Mouse (Mus musculus) kidney, postnatal 14 days (tissue): ENCODE measurements at regions not wholly inside any gene's neighbourhood (a gene's known extent, or its start where the extent isn't known, plus 50 kb on each side); places are given as distances from the start of the nearest gene placed in this dataset.

ENCODE experiments used
- DNase-seq: peaks from one replicate; pipeline ENCODE4 v3.0.0; 2022; ENCODE audit warnings: mixed read lengths

DNA sequence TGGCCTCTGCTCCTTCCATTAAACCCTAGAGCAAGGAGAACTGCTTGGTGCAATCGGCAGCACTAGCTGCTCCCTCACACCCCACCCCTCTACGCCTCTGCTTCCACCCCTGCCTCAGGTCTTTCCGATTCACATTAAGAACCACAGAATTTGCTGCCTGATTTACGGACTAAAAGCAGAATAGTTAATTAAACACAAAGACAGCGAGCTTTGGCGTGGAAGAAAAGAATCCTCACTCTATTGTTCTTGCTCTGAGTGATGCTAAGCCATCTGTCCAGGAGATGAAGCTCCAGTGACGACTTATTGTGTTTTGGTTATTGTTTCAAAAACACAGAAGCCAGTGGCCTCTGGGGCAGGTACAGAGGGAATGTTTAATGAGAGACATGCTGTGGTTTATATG is 438.9 kb upstream of the Kcnab2 start:
- DNase-seq: no peak

- peak; percentile 6 for DNase-seq
These were observed 435.8 kb upstream of the Kcnab2 start for GRCm38 (mm10) chr4:152913497-152913896.

DNA sequence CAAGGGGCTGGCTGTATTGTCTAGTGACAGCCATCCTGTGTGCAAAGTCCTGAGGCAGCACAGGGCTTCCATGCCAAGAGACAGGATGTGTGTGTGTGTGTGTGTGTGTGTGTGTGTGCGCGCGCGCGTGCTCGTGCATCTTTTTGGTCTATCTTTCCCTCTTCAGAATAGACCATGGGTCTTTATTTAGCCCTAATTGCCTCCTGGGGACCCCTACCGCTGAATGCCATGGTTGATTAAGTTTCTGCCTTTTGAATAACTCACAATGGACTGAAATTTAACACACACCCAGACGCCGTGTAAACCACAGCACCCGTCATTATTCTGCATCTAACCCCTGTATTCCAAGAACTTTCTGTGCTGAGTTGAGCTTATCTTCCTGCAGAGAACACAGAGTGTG is 435.2 kb upstream of the Kcnab2 start:
- no peak for DNase-seq

GRCm38 (mm10) chr4:152908235-152908634 is 430.6 kb upstream of the Kcnab2 start:
- DNase-seq: peak; percentile 17

DNA sequence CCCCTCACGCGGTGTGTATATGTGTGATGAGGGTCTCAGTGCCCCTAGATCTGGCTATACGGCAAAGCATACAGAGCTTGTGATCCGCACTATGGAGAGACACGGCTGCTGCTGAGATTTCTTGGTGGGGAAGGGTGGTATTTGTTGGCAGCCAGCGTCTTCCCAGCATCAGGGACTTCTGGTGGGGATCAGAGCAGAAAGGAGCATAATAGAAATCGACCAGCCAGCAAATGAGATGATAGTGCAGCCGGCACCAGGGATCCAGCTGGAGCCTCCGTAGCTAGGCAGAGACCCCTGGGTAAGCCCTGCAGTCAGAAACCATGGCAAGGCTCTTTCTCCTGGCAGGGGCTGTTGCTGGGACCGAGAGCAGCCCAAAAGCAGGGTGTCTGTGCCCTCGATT is 425.2 kb upstream of the Kcnab2 start:
- DNase-seq: no peak

GRCm38 (mm10) chr4:152900049-152900448 is 422.4 kb upstream of the Kcnab2 start:
- no peak for DNase-seq

- no peak for DNase-seq
These were observed 417.4 kb upstream of the Kcnab2 start for GRCm38 (mm10) chr4:152895076-152895475.

- DNase-seq: no peak
These were observed 415.3 kb upstream of the Kcnab2 start for GRCm38 (mm10) chr4:152892997-152893396.

- DNase-seq: no peak
These were observed 411.5 kb upstream of the Kcnab2 start for GRCm38 (mm10) chr4:152889211-152889610.

- peak; percentile 46 for DNase-seq
These were observed 410.6 kb upstream of the Kcnab2 start for GRCm38 (mm10) chr4:152888306-152888705.

GRCm38 (mm10) chr4:152886773-152887172 is 409.1 kb upstream of the Kcnab2 start:
- no peak for DNase-seq

DNA sequence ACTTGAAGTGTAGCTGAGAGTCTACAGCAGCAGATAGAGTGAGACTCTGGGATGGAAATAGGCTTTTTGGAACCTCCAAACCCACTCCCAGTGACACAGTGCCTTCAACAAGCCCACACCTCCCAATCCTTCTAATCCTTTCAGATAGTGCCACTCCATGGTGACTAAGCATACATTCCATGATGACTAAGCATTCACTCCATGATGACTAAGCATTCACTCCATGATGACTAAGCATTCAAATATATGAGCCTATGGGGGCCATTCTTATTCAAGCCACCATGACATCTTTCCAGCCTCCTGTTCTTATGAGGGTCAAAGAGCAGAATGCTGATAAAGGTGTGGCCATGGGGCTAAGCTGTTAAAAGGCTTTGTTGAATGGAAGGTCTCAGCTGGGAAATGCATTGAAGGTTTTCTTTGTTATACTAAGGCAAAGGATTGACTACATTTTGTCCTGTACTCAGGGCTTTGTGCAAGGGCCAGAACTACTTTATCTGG is 403.8 kb upstream of the Kcnab2 start:
- no peak for DNase-seq

DNA sequence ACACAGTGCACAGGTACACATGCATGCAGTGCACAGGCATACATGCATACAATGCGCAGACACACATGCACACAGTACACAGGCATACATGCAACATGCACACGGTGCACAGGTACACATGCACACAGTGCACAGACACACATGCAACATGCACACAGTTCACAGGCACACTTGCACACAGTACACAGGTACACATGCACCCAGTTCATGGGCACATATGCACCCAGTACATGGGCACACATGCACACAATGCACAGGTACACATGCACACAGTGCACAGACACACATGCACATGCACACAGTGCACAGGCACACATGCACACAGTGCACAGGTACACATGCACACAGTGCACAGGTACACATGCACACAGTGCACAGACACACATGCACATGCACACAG is 402.7 kb upstream of the Kcnab2 start:
- DNase-seq: no peak

DNA sequence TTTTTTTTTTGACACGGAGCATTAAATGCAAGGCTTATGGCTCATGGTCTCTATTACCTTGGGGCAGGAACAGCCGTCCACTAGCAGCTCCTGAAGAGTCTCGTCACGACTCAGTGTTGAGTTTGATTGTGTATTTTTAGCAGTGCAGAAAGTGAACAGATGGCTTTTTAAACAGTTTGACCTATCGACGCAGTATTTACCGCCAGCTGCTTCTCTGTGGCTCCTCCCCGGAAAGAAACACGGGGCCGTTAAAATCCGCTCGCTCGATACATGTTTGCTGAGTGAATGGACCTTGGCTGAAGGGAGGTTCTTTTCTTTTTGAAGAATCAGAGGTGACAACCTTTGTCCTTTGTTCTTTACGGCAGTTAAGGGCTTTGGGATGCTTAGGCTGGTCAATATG is 401.3 kb upstream of the Kcnab2 start:
- DNase-seq: no peak

DNA sequence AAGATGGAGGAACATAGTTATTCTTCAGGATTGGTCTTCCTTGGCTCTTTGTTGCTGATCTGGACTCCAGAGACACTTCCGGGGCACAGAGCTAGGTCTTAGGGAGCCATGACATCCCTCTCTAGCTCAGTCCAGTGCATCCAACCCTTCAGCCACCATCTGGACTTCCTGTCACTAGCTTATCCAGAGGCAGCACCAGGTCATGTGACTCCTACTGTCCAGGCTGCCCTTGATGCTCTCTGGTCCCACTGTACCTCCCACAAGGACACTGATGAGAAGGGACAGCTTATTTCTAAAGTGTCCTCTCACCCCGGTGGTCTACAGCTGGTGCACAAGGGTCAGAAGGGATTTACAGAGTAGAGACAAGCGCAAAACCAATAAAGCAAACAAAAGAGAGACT is 400.7 kb upstream of the Kcnab2 start:
- no peak for DNase-seq

- no peak for DNase-seq
These were observed 392.4 kb upstream of the Kcnab2 start for GRCm38 (mm10) chr4:152870046-152870445.

- DNase-seq: no peak
These were observed 388.2 kb upstream of the Kcnab2 start for GRCm38 (mm10) chr4:152865894-152866293.

DNA sequence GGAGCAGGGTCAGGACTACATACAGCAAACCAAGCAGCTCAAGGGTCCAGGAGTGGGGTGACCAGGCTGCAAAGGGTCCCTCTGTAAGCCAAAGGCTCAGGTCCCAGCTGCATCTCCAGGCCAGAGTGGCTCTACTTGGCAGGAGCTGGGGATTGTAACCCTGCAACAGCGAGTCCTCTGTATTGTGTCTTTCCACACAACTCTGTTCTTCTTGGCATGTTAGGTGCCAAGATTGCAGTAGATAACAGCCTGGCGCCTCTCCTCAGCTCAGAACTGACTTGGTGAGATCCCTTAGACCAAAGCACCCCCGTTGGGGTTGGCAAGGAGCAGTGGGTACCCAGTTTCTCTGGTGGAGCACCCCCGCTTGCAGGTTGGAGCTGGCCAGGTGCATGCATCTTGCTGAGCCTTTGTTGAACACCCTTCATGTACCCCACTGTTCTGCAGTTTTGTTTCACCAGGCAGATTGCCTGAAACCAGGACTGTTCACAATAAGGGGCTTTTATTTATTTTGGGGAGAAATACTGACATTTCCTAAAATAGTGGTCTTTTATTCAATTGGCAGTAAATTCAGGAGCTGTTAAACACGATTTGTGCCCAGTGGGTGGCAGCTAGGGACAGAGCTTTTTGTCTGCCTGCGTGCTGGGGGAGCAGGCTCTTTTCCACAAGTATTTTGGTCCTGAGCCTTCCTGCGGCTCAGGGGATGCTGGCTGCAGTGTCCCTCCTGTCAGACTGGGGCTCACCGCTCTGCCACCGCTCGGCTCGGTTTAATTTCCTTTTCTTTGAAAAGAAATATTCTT is 385.3 kb upstream of the Kcnab2 start:
- no peak for DNase-seq

- no peak for DNase-seq
These were observed 381.5 kb upstream of the Kcnab2 start for GRCm38 (mm10) chr4:152859161-152859560.

- DNase-seq: no peak
These were observed 372.5 kb upstream of the Kcnab2 start for GRCm38 (mm10) chr4:152850147-152850546.

- no peak for DNase-seq
These were observed 358.4 kb upstream of the Kcnab2 start for GRCm38 (mm10) chr4:152836080-152836479.

GRCm38 (mm10) chr4:152834421-152835110 is 356.9 kb upstream of the Kcnab2 start:
- DNase-seq: no peak

- no peak for DNase-seq
These were observed 356.0 kb upstream of the Kcnab2 start for GRCm38 (mm10) chr4:152833411-152834310.
